Mouse (Mus musculus) forebrain, embryonic 10.5 days (tissue): ENCODE results near the gene Apopt1. TPM values are rescaled to one million over a fixed set of nuclear protein-coding genes. Genes with fewer than 3 reads are reported as not detected.
A peak's percentile ranks its signal among the peaks of the same experiment; 100 is the strongest.

Source experiments
- DNase-seq: peaks from one replicate; pipeline ENCODE4 v3.0.0-alpha.2; 2017; ENCODE audit warnings: low spot score; ENCODE audit errors: extremely low spot score
- H3K27ac ChIP-seq: fragments of 300-500 bp; sonication (generic); 2 replicates; pipeline ENCODE4 v1.5.1; 2016; ENCODE audit warnings: mild to moderate bottlenecking
- H3K27me3 ChIP-seq: fragments of 300-500 bp; sonication (generic); 2 replicates; pipeline ENCODE4 v1.6.1; 2016; ENCODE audit warnings: mild to moderate bottlenecking; ENCODE audit not compliant: poor library complexity, severe bottlenecking
- H3K36me3 ChIP-seq: fragments of 300-500 bp; sonication (generic); replicated peaks from 2 replicates; pipeline ENCODE4 v1.6.1; 2016; ENCODE audit warnings: mild to moderate bottlenecking, moderate library complexity
- H3K4me1 ChIP-seq: fragments of 300-500 bp; sonication (generic); 2 replicates; pipeline ENCODE4 v1.6.1; 2016
- H3K4me3 ChIP-seq: fragments of 300-500 bp; sonication (generic); 2 replicates; pipeline ENCODE4 v1.5.1; 2016; ENCODE audit warnings: mild to moderate bottlenecking, moderate library complexity
- H3K9me3 ChIP-seq: fragments of 300-500 bp; sonication (generic); 2 replicates; pipeline ENCODE4 v1.6.1; 2016; ENCODE audit warnings: mild to moderate bottlenecking, moderate library complexity
- WGBS: fragments of 180-500 bp; shearing (Covaris S2); methylation state at CpG from one replicate; pipeline ENCODE4 v1.1.7; 2016; 5-methylcytosine and 5-hydroxymethylcytosine counted together
- polyA plus RNA-seq: library from polyadenylated mRNA; unstranded; fragments of >200 nt; fragmentation: Nextera tagmentation; extraction: Ambion mirVana; gene quantifications from 2 replicates; pipeline ENCODE4 v1.2.1, GENCODE M21; 2016

The Apopt1 gene
- polyA plus RNA-seq: 57.9 and 62.6 TPM in 2 replicates

DNA sequence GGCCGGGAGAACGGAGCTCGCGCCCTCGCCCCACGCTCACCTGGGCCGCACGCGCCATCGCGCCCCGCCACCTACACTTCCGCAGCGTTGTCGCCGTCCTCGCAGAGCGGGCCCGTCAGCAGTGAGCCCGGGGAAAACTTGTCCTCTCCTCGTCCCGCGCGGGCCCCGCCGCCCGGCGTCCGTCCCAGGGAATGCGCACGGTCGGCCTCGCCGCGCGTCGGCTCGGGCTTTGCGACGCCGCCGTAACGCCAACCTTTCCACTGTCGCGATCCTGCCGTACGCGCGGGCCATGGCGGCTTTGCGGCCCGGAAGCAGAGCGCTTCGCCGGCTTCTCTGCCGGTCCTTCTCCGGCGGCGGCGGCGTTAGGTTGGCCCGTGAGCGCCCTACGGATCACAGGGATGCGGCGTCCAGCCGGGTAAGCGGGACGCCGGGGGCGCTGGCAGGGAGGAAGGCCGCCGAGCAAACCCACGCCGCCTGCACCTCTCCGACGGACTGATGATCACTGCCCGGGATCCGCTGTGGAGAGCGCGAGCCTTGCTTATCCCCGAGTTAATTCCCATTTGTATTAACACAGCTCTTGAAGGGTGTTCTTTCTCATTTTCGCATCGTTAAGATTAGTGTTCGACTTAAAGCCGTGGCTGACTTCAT lies at the start of gene Apopt1, which contains the start of gene Bag5:
Gene Apopt1, plus strand, starts transcription at position 258 of the 648 bp plus-strand sequence.
Gene Bag5, minus strand, starts transcription at position 254 of the 648 bp plus-strand sequence.
- Histone ChIP-seq H3K4me3 (peak within 1 kb of the TSS; percentile 99), H3K27ac (peak within 1 kb of the TSS; percentile 96), H3K4me1 (peaks cover 42% of the 10 kb centered on the region), H3K9me3 (peaks cover 7% of the 10 kb centered on the region; the same call in 1 of the 2 replicates), H3K36me3 (peaks cover 58% of the 10 kb centered on the region), H3K27me3 (no peaks in the 10 kb centered on the region)
- WGBS: under 1% methylated on average over 81 of the region's 86 CpGs
- DNase-seq: peak; percentile 90

DNA sequence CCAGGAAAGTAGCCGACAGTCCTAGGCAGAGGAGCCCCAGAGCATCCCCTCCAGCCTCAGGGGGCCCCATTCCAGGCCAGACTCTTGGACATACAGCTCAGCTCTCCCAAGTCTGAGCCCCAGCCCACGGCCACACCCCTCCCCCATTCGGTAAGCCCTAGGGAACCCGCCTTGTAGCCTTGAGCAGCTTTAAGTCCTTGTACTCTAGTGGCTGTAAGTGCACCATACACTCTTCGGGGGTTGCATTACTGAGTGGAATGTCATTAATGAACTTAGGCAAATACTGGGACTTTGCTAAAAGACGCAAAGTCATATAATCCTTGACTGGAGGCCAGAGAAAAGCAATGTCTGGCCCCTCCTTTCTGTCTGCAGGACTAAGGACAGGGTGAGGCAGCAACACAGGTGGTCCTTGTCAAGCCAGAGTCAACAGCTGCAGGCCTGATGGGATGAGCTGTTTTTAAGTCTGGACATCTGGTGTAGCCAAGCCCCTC lies 48.9 kb upstream of the Apopt1 start:
- no peak overlapping the region for H3K4me3 ChIP-seq
- DNase-seq: no peak
- WGBS: 47% methylated on average over 6 of the region's 6 CpGs
- peaks cover under 1% of the 10 kb centered on the region; the same call in 1 of the 2 replicates for H3K27me3 ChIP-seq
- H3K27ac ChIP-seq: peak overlapping the region; percentile 56
- H3K9me3 ChIP-seq: no peaks in the 10 kb centered on the region
- peaks cover 30% of the 10 kb centered on the region for H3K4me1 ChIP-seq
- H3K36me3 ChIP-seq: peaks cover 79% of the 10 kb centered on the region

DNA sequence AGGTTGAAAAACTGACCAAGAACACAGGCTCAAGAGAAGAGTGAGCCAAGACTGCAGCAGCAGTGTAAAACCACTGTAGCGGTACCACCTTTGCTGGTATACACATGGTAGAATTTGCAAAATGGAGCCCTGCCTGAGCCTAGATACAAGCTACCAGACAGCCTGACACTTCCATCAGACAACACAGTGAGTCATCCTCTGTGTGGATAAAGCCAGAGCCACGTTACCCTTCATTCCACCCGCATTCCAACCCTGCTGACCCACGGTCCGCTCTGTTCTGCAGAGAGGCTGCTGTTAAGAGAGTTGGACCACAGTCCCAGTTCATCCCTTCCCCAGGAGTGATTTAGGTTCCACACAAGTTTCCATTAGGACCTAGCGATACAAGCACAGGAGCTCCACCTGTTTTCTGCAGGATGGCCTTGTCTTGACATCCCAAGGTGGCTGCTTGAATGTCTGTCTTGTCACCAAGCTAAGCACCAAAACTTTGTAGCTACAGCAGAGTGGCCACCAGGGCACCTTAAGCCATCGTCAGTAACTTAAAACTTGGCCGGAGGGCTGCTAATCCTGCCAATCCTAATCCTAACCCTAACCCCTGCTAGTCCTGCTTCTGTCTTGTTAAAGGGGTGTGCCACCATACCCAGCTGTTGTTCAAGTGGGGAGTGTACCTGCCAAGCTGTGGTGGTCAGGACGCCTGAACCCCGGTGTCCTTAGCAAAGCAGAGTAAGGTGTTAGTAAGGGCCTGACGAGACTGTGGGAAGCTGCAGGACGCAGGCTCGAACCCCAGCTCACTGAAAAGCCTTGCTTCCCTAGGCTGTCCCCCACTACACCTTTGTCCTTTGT lies 47.8 kb upstream of the Apopt1 start:
- peaks cover 41% of the 10 kb centered on the region for H3K4me1 ChIP-seq
- no peak overlapping the region for H3K4me3 ChIP-seq
- H3K27ac ChIP-seq: no peak overlapping the region
- H3K27me3 ChIP-seq: peaks cover 11% of the 10 kb centered on the region
- DNase-seq: no peak
- no peaks in the 10 kb centered on the region for H3K9me3 ChIP-seq
- WGBS: 86% methylated on average over 13 of the region's 13 CpGs
- peaks cover 79% of the 10 kb centered on the region for H3K36me3 ChIP-seq

DNA sequence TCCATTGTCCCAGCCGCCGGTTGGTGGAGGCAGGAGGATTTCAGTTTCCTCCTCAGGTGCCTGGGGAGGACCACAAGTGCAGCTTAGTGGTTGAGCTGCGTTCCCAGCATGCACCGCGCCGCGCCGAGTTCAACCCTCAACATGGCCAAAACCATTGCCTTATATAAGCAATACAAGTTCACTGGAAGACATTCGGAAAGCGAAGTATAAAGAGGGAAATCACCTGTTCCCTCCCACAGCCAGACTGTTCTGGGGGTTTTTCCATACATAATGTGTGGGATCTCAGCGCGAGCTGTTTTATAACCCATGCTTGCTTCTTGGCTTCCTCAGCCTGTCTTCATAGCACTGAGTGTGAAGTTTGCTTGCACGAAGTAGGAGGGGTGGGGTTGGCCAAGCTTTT lies 46.7 kb upstream of the Apopt1 start:
- Histone ChIP-seq H3K36me3 (peaks cover 79% of the 10 kb centered on the region), H3K9me3 (no peaks in the 10 kb centered on the region), H3K4me1 (peaks cover 52% of the 10 kb centered on the region), H3K27me3 (peaks cover 22% of the 10 kb centered on the region), H3K4me3 (no peak overlapping the region), H3K27ac (no peak overlapping the region)
- no peak for DNase-seq
- 79% methylated on average over 13 of the region's 13 CpGs for WGBS

DNA sequence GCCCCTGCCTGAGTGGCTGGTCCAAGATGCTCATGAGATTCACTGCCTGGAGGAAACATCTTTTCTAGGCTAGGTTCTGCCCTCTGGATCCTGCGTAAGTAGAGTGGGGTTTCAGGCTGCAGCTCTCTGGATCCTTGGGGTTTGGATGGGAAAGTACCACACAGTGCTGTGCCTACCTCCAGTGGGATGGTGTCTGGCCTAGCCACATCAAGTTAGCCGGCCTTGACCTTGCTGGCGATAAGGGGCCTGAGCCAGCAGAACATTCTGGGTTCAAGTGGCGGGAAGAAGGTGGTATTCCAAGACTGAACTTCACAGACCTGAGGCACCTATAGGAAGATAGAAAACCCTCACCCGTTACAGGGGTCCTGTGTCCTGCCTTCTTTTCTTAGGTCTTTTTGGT lies 45.6 kb upstream of the Apopt1 start:
- peaks cover 62% of the 10 kb centered on the region for H3K4me1 ChIP-seq
- H3K9me3 ChIP-seq: no peaks in the 10 kb centered on the region
- no peak for DNase-seq
- H3K27me3 ChIP-seq: peaks cover 32% of the 10 kb centered on the region
- H3K36me3 ChIP-seq: peaks cover 70% of the 10 kb centered on the region
- WGBS: 93% methylated on average over 5 of the region's 5 CpGs
- peak overlapping the region; percentile 17; the same call in 1 of the 2 replicates for H3K27ac ChIP-seq
- H3K4me3 ChIP-seq: no peak overlapping the region

DNA sequence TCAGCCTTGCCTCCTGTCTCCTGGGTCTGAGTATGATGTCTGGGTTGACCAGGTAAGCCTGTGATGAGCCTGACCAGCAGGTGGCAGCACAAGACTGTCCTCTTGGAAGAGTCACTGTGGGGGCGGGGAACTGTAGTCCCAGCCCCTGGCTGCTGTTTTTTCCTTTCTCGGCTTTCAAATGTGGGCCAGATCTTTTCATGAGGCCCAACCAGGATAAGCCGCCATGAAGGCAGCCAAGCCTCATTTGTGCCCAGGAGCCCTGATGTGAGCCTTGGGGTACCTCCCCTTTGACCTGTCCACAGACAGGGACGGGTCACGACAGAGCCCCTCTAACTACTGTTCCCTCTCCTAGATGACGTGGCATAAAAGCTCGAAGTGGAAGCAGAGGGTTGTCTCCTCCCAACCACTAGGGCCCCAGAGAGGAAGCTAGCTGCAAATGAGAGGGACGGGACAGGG lies 44.6 kb upstream of the Apopt1 start:
- peaks cover 70% of the 10 kb centered on the region for H3K4me1 ChIP-seq
- H3K27me3 ChIP-seq: peaks cover 42% of the 10 kb centered on the region
- no peaks in the 10 kb centered on the region for H3K9me3 ChIP-seq
- DNase-seq: peak; percentile 91
- 2% methylated on average over 8 of the region's 8 CpGs for WGBS
- peak overlapping the region; percentile 78 for H3K4me3 ChIP-seq
- peaks cover 62% of the 10 kb centered on the region for H3K36me3 ChIP-seq
- H3K27ac ChIP-seq: peak overlapping the region; percentile 93

DNA sequence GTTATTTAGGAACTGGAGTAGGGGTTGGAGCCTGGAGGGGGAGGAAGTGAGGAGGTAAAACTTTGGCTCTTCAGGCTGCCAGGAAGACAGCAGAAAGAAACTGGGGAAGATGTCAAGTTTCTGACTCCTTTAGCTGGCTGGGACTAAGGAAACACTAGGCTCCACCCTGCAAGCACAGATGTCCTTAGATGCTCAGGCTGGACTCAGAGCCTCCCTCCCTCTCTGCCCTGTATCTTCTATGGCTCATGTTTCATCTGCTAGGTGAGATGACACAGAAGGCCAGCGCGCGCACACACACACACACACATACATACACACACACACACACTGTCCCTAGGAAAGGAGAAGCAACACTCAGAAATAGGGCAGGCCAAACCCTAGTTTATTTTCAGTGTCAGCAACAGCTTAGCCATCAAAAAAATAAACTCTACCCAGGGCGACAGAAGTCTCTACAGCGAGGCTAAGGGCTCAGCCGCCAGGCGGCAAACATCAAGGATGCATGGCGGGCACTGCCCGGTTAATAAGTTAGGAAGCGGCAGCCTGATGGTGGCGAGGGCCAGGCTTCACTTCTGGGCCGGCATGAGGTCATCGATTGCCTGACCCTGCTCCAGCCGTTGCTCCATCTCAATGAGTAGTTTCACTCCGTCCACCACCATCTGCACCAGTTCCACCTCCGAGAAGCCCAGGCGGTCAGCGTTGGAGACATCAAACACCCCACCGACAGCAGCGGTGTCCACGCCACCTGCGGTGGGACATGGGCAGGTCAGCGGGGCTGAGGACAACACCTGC lies 43.9 kb upstream of the Apopt1 start:
- H3K27me3 ChIP-seq: peaks cover 49% of the 10 kb centered on the region

DNA sequence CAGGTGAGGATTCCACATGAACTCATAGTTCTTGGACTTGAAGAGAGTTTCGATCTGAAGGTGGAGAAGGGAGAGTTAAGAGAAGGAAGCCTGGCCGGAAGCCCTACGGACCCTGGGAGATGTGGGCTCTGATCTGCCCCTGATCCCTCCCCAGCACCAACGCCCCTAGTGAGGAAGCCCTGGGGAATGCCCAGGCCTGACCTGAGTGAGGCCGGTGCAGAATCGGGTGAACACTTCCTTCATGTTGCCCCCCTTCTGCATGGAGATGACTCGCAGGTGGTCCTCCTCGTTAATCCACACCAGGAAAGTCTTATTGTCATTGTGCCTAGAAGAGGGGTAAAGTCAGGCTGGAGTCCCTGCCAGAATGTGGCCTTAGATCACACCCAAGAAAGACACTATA lies 43.1 kb upstream of the Apopt1 start:
- no peak for DNase-seq
- H3K4me1 ChIP-seq: peaks cover 67% of the 10 kb centered on the region
- peaks cover 51% of the 10 kb centered on the region for H3K36me3 ChIP-seq
- H3K9me3 ChIP-seq: no peaks in the 10 kb centered on the region
- peak overlapping the region; percentile 93; the same call in 1 of the 2 replicates for H3K27ac ChIP-seq
- H3K4me3 ChIP-seq: peak overlapping the region; percentile 78
- WGBS: 56% methylated on average over 8 of the region's 8 CpGs
- H3K27me3 ChIP-seq: peaks cover 57% of the 10 kb centered on the region

More for the DNA sequence above, 43.9 kb upstream of the Apopt1 start:
- DNase-seq: no peak
- peak overlapping the region; percentile 78 for H3K4me3 ChIP-seq
- H3K36me3 ChIP-seq: peaks cover 57% of the 10 kb centered on the region
- no peaks in the 10 kb centered on the region for H3K9me3 ChIP-seq
- WGBS: 77% methylated on average over 23 of the region's 23 CpGs
- peaks cover 69% of the 10 kb centered on the region for H3K4me1 ChIP-seq
- peak overlapping the region; percentile 93 for H3K27ac ChIP-seq

DNA sequence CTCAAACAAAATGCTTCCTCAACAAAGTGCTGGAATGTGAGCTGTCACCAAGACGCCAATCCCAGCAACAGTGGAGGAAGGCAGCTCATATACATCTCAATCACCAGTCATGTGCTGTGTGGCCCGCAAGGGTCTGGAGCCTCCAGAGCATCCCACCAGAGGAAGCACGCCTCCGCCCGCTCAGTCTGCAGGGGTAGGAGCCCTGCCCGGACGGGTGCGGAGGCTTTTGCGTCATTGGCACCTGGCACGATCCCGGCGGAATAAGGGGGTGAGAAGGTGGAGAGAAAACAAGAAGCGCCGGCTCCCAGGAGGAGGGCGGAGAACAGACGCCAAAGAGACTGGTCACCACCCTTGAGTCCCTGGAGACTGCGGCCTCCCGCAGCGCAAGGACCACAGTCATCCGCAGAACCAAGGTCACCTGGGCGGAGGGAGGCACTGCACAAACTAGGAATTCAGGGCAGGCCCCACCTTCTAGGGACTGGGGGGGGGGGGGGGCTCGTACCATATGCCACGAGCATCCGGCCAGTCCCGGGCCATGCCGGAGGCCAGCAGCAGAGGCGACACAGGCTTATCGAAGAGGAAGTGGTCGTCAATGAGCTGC lies 42.6 kb upstream of the Apopt1 start:
- DNase-seq: no peak
- Histone ChIP-seq H3K27ac (peak overlapping the region; percentile 93), H3K4me1 (peaks cover 64% of the 10 kb centered on the region), H3K36me3 (peaks cover 45% of the 10 kb centered on the region), H3K4me3 (peak overlapping the region; percentile 78), H3K9me3 (no peaks in the 10 kb centered on the region), H3K27me3 (peaks cover 62% of the 10 kb centered on the region)
- 6% methylated on average over 28 of the region's 29 CpGs for WGBS

DNA sequence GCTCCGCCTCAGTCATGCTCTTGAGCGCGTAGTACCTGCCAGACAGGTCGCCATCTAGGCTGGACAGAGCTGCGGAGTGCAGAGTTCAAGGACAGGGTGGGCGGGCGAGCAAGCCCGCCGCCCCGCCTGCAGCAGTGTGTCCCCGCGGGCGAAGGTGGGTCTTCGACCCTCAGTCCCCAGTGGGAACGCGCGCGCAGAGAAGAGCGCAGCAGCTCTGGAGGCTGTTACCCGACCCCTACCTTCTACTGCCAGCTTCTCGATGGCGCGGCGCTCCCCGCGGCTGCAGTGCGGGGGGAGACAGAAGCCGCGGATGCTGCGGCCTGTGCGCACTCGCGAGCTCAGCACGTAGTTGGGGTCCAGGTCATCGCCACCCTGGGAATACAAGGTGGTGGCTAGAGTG lies 42.1 kb upstream of the Apopt1 start:
- H3K4me3 ChIP-seq: peak overlapping the region; percentile 78
- peaks cover 45% of the 10 kb centered on the region for H3K36me3 ChIP-seq
- no peaks in the 10 kb centered on the region for H3K9me3 ChIP-seq
- DNase-seq: no peak
- H3K27me3 ChIP-seq: peaks cover 67% of the 10 kb centered on the region
- 1% methylated on average over 35 of the region's 35 CpGs for WGBS
- H3K4me1 ChIP-seq: peaks cover 64% of the 10 kb centered on the region
- H3K27ac ChIP-seq: peak overlapping the region; percentile 93

DNA sequence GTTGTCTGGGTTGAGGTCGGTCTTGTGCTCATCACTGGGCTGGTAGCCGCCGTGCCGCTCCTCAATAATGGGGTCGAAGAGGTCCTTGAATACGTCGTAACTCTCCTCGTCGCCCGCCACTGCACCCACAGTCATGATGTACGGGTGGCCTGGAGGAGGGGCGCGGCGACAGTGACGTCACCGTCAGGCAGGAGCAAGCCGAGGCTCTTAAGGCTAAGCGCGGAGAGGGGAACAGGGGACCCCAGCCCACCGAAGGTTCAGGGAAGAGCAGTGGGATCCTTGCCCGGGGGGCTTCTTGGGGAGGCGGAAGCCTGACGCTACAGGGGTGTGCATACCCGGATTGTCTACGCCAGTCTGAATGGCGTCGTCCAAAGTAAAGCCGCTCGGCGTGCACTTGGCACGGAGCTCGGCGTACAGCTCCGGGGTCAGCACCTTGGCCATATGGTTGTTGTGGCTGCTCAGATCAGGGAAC lies 41.6 kb upstream of the Apopt1 start:
- Histone ChIP-seq H3K4me3 (peak overlapping the region; percentile 78), H3K36me3 (peaks cover 44% of the 10 kb centered on the region), H3K27me3 (peaks cover 72% of the 10 kb centered on the region), H3K9me3 (no peaks in the 10 kb centered on the region), H3K27ac (peak overlapping the region; percentile 93), H3K4me1 (peaks cover 64% of the 10 kb centered on the region)
- WGBS: under 1% methylated on average over 34 of the region's 34 CpGs
- DNase-seq: peak; percentile 73

DNA sequence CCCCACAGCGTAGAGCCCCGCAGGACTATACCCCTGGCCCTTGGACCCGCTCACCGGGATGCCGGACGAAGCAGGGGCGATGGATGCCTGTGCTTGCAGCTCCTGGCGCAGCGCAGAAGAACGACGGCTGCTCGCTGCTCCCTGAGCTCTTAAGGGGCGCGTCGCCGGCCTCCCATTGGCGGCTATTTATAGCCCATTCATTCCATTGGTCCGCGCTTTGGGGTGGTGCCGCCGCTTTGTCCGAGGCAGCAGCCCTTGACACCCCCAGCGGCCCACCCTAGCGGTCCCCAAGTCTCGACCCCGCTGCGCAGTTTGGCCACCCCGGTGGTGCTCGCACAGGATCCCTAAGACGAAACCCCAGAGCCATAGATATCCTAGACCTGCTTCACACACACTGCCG lies 40.9 kb upstream of the Apopt1 start, which contains the start of gene Ckb:
Gene Ckb, minus strand, starts transcription at position 163 of the 400 bp plus-strand sequence.
- H3K27me3 ChIP-seq: peaks cover 75% of the 10 kb centered on the region
- peaks cover 69% of the 10 kb centered on the region for H3K4me1 ChIP-seq
- peaks cover 37% of the 10 kb centered on the region for H3K36me3 ChIP-seq
- peak within 1 kb of the TSS; percentile 78 for H3K4me3 ChIP-seq
- WGBS: under 1% methylated on average over 31 of the region's 31 CpGs
- peak; percentile 89 for DNase-seq
- H3K9me3 ChIP-seq: no peaks in the 10 kb centered on the region
- peak within 1 kb of the TSS; percentile 93 for H3K27ac ChIP-seq
